Mouse (Mus musculus) CH12F3 (cell line): ENCODE results near the gene Usp44.

Experiments used
- in situ Hi-C: fragments of 300-500 bp; cut with MboI; formaldehyde crosslinking; loops from 2 replicates; pipeline ENCODE4 v1.14.3; 2020; ENCODE audit warnings: low sequenced_read_pairs

The Usp44 gene

DNA sequence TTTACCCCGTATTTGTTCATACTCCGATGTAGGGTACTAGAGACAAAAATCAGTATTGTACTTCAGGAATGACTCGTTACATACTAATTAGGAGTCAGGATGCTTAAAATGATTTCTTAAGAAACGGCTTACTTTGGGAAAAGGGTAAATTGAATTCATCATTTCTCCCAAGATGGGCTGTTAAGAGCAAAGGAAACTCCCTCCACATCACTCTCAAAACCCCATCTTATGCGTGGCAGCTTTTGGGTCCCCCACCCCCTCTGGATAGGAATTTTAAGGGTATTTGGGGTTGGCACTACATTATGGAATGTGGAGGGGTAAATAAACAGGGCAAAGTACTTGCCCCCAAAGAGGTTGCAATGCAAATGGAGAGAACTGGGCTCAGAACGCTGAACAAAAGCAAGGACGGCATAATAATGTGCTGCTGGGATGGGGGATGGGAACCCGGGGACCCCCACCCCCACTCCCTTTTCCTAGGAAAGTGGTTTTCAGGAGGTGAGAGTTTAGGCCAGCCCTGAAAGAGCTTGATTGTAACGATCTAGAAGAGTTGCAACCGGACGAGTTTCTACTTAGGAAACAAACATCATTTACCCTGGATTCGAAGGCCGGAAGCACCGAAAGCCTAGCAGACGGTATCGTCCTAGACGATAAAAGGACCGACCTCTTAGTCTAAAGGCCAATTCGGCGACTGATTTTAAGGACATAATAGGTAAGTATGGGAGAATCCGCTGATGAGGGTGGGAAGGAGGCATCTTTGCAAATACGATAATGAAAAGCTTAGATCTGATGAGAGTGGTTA is at the start of gene Usp44:
Gene Usp44, plus strand, starts transcription at position 625 of the 799 bp plus-strand sequence.
- in situ Hi-C loops = no loop called here

DNA sequence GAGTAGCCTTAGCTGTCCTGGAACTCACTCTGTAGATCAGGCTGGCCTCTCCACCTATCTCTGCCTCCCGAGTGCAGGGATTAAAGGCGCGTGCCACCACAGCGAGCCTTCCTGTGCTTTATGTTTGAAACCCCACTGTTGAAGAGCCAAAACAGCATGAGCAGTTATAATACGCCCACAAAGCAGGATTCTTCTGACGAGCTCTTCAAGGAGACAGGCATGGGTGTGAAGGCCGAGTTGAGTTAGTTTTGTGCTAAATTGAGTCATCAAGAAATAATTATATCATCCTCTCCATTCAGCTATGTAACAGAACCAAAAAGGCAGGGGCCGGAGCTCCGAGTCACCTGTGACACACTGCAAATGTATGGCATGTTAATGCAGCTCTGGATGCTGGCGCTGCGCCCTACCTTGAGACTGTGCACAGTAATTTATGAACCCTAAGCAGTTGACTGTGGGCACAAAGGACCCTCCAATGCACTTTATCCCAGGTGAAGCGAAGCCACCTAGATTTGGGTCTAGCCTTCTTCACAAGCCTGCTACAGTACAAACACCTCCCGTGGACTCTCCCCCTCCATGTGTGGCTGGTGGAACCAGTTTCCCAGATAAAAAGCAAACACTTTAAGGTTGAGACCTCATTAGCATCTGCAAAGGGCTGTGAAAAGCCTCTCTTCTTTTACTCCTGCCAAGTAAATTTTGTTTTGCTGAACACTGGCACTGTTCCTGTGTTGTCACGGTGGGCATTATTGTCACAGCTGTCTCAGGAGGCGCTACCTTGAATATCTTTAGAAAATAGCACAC is 47.9 kb upstream of the Usp44 start:
- in situ Hi-C loops = no loop called here

DNA sequence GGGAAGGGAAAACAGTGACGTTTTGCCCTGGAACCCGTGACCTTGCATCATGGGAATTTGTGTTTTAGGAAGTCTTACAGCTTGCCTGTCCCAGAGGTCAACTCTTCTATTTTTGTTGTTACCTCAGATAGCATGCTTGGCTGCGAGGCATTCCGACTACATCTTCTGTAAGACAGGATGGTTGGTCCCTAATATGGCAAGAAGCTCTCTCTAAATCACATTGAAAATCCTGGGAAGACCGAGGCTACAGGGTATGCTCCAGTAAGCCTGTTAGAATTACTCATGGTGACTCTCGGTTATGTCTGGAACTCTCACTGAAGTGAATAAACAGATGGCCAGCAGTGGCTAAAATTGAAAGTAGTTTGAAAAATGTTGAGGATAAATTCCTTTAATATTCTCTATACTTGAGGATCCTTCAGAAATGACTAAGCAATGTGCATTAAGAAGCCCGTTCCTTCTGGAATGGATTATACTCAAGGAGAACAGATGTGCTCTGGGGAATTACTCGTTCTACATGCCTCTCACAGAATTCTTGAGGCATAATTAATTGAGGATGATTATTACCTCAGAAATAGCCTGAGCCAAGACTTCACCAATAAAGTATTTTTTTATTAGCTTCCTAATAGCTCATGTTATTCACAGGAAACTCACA is 31.5 kb upstream of the Usp44 start:
- in situ Hi-C loops = loop anchor here (10.0 kb wide), 1 partner anchor 185 kb away; no protein-coding TSS in a partner anchor

DNA sequence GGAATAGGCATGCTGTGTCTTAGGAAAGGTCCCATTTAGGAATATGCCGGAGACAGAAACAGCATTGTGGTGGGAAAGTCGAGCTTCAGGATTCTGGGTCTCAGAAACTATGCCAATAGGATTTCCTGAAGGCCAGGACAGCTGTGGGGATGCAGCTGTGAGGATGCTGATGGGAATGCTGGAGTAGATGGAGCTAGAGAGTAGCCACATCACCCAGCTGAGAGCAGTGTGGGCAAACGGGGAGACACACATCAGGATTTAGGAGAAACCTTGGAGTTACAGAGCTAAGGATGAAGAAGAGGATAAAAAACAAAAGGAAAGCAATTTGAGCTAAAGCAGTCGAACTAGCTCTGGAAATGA is 31.0 kb upstream of the Usp44 start:
- in situ Hi-C loops = loop anchor here (10.0 kb wide), 1 partner anchor 186 kb away; no protein-coding TSS in a partner anchor

DNA sequence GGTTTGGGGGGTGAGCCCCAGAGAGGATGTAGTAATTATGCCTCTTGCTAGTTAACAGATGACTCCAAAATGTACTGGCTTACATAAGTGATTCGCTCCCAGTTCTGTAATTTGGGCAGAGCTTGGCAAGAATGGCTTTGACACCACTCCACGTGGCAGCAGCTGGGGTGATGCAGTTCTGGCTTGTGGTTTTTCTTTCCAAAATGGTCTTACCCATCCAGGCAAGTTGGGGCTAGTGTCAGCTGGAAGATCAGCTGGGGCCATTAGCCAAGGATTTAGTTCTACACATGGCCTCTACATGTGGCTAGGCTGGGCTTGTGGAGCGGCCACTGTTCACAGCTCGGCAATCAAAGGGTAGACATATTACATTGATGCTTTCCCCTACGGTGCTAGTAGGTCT is 30.5 kb upstream of the Usp44 start:
- in situ Hi-C loops = loop anchor here (10.0 kb wide), 1 partner anchor 186 kb away; no protein-coding TSS in a partner anchor

DNA sequence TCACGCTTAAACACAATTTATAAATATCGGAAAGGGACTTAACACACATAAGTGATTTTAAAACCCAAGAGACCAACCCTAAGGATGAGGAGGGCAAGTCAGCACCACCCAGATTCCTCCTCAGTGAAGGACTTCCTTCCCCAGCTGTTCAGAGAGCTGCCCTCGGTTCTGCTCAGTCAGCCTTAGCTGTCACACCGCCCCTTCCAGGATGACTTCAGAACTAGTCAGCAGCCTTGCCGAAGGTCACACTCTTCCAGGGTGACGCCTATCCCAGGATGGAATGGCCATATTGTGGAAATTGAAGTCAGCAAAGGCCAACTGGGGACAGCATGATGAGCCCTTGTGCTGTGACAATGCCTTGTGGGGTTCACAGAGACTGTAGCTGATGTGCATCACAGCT is 28.2 kb upstream of the Usp44 start:
- in situ Hi-C loops = loop anchor here (10.0 kb wide), 1 partner anchor 188 kb away; no protein-coding TSS in a partner anchor

DNA sequence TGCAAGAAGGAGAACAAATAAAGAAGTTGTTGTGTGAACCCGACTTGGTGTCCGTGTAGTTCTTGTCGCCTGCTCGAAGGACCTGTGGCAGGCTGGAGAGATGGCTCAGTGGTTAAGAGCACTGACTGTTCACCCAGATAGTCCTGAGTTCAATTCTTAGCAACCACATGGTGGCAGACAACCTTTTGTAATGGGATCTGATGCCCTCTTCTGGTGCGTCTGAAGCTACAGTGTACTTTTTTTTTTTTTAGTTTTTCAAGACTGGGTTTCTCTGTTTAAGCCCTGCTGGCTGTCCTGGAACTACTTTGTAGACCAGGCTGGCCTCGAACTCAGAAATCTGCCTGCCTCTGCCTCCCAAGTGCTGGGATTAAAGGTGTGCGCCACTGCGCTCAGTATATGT is 21.9 kb upstream of the Usp44 start:
- in situ Hi-C loops = loop anchor here (10.0 kb wide), 1 partner anchor 195 kb away; no protein-coding TSS in a partner anchor

DNA sequence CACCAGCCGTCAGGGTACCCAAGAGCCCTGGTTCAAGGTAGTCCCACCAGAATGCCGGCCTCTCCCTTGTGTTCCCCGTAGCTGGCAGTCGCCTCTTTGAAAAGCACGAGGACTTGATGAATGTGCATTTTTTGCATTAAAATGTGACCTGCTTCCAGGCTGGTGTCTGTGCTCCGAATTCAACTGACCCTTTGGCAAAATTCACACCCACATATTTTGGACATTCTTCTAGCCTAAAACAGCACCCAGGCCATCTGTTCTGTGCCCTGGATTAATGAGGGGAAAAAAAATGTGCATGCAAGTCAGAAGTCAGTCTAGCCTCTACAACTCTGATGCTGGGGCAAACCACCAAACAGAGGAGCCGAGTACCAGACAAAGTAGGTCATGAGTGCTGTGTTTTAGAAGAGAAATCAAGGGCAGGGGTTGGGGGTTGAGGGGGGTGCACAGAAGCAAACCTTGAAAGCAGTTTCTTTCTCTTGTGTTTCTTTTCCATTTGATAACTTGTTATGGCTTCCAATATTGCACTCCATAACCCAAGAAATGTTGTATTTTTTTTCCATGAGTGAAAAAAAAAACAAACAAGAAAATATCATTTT is 20.7 kb upstream of the Usp44 start:
- in situ Hi-C loops = no loop called here

DNA sequence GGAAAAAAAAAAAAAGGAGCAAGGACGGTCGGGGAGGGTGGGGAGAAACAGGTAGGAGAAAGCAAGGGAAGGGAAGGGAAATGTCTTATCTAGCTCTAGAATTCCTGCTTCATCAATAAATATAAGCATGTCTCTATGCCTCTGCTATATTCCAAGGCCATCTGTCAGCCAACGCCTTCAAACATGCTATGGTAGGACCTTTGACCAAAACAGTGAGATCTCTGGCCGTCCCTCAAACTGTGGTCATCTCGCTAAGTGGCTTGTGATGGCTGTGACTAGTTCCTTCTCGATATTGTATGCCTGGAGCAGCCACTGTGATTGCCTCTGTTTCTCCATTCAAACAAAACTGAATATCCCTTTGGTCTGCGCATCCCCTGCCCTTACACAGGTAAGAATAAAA is 19.3 kb upstream of the Usp44 start:
- in situ Hi-C loops = no loop called here

DNA sequence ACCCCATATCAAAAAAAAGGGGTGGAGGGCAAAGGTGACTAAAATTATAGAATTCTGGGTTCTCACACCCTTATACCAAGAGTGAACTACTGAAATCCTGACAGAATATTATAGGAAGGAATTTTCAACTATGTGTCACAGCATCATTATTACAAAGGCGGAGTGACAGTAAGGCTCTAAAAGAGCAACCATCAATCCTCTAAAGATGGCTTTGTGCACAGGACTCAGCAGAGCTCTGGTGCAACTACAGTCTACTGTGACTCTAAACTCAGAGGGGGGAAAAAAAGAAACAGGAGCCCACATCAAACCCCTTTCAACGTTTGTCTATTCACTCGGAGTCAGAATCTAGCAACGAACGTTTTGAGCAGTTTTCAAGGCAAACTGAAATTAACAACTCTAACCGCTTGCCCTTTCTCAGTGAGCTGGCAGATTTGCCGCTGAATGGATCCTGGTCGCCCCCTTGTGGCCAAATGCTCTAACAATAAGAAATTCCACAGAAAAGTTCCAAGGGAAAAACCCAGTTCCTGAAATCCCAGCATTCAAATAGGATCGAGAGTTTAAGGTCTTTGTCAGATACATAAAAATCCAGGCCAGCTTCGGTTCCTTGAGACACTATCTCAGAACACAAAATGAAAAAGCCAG is 18.5 kb upstream of the Usp44 start:
- in situ Hi-C loops = no loop called here

DNA sequence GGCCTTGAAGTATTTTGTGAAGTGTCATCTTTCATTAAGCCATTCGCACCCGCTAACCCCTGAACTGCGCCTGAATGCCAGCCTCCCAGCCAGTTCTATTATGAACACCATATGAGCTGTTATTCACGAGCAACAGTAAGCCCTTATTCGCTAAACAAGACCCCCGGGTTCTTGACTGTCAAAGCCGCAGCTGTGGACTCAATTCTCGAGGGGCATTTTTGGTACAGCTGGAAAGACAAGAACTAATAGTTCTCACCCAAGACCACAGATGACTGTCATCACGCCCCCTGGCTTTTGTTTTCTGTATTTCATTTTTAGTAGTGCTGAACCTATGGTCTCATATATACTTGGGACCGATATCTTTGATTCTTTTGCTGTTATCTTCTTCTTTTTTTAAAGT is 17.6 kb upstream of the Usp44 start:
- in situ Hi-C loops = no loop called here

DNA sequence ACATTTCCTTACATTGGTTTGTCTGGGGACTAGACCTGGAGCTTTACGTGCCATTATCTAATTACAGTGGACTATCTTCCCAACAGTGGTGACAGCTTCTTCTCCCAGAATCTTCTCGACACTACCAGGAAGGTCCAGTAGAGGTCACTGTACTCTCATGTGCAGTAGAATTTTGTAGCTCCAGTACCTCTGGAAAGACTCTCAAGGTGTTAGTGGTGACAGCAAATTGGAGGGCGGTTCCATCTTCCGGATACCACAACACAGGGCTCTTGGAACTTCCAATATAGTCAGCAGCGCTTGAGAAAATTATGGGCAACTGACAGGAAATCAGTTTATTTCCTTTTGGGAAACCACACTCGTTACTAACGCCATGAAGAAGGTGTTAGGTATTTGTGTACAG is 12.7 kb upstream of the Usp44 start:
- in situ Hi-C loops = no loop called here

DNA sequence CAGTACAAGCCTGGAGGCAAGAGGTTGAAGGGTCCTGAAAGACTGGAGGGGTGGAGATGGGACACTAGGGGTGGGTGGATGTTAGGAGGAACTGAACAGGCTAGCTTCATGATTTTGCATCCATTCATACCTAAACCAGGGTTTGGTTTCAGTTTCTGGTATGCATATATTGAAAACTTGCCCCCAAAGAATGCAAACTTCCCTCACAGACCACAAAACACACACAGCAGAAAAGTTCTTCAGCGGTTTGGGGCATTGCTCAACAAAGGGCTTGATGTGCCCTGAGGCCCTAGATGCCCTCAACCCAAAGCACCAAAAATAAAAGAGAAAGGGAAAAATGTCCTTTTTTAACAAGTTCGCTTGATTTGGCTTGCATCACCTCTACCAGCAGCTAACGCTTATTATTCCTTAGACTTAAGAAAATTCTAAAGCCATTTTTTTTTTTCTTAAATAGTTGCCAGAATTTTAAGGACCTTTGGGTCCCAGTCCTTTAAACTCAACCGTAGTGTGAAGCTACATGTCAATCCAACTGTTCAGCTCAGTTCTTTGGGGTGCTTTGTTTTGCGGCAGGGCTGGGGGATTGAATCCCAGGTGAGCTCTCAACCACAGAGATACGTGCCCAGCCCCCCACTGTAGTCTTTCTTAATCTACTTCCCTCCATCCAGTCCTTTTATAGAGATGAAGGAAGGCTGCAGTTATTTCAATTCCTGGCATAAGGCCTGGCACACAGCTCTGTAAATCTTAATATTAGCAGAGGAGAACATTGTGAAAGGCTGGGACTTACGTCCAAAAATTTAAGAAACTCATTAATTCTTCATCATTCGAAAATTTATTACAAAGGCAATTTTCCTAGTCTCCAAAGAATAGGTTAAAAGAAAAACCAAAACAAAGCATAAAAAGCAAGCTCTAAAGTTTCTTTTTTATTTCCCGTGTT is 1.2 kb upstream of the Usp44 start:
- in situ Hi-C loops = no loop called here

DNA sequence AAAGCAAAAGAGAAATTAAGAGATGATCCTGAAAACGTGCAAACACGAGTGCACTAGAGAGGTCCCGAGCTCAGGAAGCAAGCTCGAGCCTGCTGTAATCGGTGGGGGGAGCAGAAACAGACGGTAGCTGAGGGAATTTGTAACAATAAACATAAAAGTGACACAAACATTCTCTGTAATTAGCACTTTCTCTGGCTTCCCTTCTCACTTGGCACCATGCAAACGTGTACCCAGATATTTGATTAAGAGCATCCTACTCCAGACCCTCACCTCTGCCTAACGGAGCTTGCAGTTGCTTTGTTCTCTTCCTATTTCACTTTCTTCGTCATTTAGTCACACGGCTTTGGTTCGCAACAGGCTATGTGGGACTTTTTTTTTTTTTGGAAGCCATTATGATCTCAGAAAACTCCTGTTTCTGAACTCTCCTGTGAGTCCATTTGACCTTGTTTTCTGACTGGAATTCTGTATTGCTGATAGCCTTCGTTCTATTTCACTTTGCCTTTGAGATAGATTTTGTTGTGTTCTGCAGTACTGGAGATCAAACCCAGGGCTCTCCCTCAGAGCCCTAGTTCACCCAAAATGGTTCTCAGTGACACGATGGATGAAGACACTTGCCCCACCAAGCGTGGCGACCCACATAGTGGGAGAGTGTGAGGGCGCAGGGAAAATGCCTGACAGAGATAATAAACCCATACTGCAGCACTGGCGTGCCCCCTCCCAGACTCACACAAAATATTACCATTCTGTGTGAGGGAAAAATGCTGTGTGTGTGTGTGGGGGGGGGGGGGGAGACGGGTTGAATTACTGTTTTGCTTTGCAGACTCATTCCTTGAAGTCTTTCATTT is 597 bp downstream of the Usp44 start:
- in situ Hi-C loops = no loop called here

DNA sequence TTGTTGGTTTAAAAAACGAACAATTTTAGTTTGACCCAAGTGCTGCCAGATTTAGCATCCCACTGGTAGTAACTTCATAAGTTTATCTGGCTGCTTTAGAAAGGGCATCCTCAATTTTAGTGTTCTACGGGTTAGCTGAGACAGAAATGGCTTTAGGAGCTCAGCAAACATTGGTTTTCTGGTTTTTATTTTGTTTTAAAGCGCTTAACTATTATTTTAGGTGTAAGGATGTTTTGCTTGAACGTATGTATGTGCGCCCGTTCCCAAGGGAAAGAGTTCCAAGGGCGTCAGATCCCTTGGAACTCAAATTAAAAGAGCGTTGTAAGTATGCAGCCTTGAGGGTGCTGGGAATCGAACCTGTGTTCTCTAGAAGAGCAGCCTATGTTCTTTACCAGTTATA is 1.5 kb downstream of the Usp44 start:
- in situ Hi-C loops = no loop called here

DNA sequence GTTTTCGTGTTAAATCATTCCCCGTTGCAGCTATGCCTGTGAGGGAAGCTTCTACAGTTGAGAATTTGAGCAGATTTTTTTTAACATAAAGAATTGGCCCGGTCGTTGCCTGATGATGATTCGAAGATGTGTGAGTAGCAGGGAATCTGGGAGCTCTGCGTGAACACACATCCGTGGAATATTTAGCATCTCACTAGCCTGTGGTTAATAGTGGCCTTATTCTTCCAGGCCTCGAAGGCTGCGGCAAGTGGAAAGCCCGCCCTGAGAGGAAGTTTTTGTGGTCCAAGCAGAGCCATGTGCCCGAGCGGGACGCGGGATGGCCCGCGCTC is 2.0 kb downstream of the Usp44 start:
- in situ Hi-C loops = no loop called here

DNA sequence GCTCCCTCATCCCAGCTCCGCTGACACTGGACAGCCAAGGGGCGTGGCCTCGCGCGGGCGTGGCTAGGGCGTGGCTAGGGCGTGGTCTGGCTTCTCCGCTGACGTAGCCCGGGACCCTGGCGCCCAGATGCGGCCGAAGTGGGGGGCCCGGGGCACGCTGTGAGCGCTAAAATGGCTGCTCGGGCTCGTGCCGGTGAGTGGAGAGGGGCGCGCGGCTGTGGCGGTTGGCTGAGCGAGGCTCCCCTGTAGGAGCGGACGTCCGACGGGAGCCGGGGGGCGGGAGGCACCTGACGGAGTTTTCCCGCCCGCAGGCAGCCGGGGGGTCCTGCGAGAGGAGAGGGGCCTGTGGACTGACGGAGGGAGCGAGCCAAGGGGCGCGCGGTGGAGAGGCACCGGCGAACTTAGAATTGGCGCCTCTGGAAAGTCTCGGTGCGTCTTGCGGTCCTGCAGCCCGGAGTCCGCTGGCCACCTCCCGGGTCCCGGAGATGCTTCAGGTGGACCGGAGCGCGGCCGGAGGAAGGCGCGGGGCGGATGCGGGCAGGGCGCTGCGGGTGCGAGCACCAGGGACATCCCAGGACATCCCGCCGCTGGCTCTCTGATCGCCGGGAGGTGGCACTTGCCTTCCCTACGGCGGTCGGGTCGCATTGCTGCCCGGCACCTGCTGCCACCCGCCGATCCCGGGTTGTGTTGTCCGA is 2.5 kb downstream of the Usp44 start:
- in situ Hi-C loops = no loop called here

DNA sequence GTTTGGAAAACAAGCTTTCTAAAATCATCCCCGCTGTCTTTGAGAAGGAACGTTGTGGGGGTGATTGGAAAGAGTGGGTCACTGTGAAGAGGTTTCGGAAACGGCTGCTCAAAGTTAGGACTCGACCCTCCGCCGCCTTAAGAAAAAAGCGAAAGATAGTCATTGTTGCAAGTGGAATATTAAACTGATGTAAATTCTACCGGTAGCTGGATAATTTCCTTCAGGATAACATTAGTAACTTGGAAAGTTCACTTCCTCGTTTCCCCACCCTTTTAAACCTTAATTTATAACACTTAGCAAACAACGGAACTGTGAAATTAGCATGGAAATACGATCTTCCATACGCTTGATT is 3.0 kb downstream of the Usp44 start:
- in situ Hi-C loops = no loop called here
